Mouse (Mus musculus) lung, postnatal 4 days (tissue): ENCODE results near the gene Pxn.
"Not testable (repeated sequence)": the region's sequence is repeated elsewhere in the genome, so short reads cannot be mapped to it uniquely, and the experiment has no call there.

ENCODE experiments used
- DNase-seq, 2 experiments: peaks; one replicate each; pipeline ENCODE4 v3.0.0; 2021

The Pxn gene

GRCm38 (mm10) chr5:115554536-115555291 lies 48.2 kb downstream of the Pxn start:
- no peak for DNase-seq

GRCm38 (mm10) chr5:115556217-115556616 lies 49.7 kb downstream of the Pxn start:
- DNase-seq, result peak in 1 of 2 experiments; percentile 84

GRCm38 (mm10) chr5:115558182-115558794 lies 51.8 kb downstream of the Pxn start:
- DNase-seq, result no peak

- peak; percentile 100 for DNase-seq
These were observed 53.0 kb downstream of the Pxn start, which contains the start of gene Rplp0 for GRCm38 (mm10) chr5:115559237-115560101. Gene Rplp0 (plus strand): TSS chr5:115559467.

GRCm38 (mm10) chr5:115560336-115560905 lies 53.9 kb downstream of the Pxn start:
- DNase-seq, result no peak

GRCm38 (mm10) chr5:115563771-115564585 lies 57.5 kb downstream of the Pxn start:
- DNase-seq, result no peak

GRCm38 (mm10) chr5:115564737-115565393 lies 58.4 kb downstream of the Pxn start, which contains the start of gene Gcn1l1:
Gene Gcn1l1 (plus strand): TSS chr5:115565254.
- peak; percentile 85 to 90 for DNase-seq

- no peak for DNase-seq
These were observed 58.9 kb downstream of the Pxn start for GRCm38 (mm10) chr5:115565403-115565802.

- no peak for DNase-seq
These were observed 62.2 kb downstream of the Pxn start for GRCm38 (mm10) chr5:115568681-115569080.

GRCm38 (mm10) chr5:115569308-115569707 lies 62.8 kb downstream of the Pxn start:
- no peak for DNase-seq

GRCm38 (mm10) chr5:115569721-115570120 lies 63.2 kb downstream of the Pxn start:
- DNase-seq, result no peak

GRCm38 (mm10) chr5:115571086-115571485 lies 64.6 kb downstream of the Pxn start:
- no peak for DNase-seq

GRCm38 (mm10) chr5:115572679-115573535 lies 66.4 kb downstream of the Pxn start:
- peak; percentile 68 to 86 for DNase-seq

- DNase-seq, result peak in 1 of 2 experiments; percentile 25
These were observed 68.5 kb downstream of the Pxn start for GRCm38 (mm10) chr5:115574992-115575391.

GRCm38 (mm10) chr5:115577686-115578085 lies 71.2 kb downstream of the Pxn start:
- DNase-seq, result not testable (repeated sequence)

GRCm38 (mm10) chr5:115578922-115579321 lies 72.4 kb downstream of the Pxn start:
- no peak for DNase-seq

- DNase-seq, result no peak
These were observed 72.9 kb downstream of the Pxn start for GRCm38 (mm10) chr5:115579363-115579762.

GRCm38 (mm10) chr5:115580229-115581001 lies 73.9 kb downstream of the Pxn start:
- DNase-seq, result no peak

GRCm38 (mm10) chr5:115581662-115582061 lies 75.2 kb downstream of the Pxn start:
- DNase-seq, result no peak

- DNase-seq, result no peak
These were observed 79.1 kb downstream of the Pxn start for GRCm38 (mm10) chr5:115585616-115586015.
